Mouse (Mus musculus): ENCODE data around the gene Foxn1.

The Foxn1 gene

GRCm38 (mm10) chr11:78386508-78387043 is at the start of gene Foxn1:
TSS of gene Foxn1 (minus strand) at chr11:78386558.
- DNase-seq (ENCODE audit: low spot score), result no peak

GRCm38 (mm10) chr11:78435776-78436349 is 49.5 kb upstream of the Foxn1 start:
- no peak for DNase-seq (ENCODE audit: low spot score)

DNA sequence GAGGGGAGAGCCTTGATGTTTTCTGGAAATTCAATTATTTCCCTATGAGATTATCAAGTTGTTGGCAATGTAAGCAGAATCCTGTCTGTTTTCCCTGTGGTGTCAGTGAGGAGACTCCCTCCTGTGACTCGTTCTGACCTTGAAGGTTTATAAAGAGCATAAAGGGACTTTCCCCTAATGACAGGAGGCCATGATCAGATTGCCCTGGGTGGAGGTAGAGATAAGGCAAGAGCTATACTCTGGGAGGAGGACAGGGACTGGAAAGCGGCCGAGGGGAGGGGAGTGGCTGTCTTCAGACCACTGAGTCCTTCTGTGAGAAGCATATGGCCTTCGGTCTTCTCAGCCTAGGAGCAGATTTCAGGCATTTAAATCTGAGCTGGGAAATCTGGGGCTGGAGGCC is 47.7 kb upstream of the Foxn1 start:
- DNase-seq (ENCODE audit: low spot score), result no peak

DNA sequence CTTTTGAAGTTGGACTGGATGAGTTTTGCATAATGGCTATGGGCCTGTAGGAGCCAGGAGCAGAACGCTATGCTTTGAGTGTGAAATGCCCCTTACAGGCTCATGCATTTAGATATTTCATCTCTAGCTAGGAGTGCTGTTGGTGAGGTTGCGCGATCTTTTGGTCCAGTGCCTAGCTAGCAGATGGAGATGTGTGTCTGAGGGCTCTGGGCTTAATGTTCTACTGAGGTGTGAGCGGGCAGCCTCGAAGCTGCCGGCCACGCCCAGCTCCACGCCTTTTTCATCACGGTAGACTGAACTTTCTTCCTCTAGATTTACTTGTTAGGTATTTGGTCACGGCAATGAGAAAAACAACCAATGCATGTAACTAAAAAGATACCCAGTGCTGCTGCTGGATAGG is 44.8 kb upstream of the Foxn1 start:
- DNase-seq (ENCODE audit: low spot score), result no peak

- no peak for DNase-seq (ENCODE audit: low spot score)
These were observed 44.0 kb upstream of the Foxn1 start for GRCm38 (mm10) chr11:78430195-78430878.

- no peak for DNase-seq (ENCODE audit: low spot score)
These were observed 42.0 kb upstream of the Foxn1 start for GRCm38 (mm10) chr11:78428309-78428708.

DNA sequence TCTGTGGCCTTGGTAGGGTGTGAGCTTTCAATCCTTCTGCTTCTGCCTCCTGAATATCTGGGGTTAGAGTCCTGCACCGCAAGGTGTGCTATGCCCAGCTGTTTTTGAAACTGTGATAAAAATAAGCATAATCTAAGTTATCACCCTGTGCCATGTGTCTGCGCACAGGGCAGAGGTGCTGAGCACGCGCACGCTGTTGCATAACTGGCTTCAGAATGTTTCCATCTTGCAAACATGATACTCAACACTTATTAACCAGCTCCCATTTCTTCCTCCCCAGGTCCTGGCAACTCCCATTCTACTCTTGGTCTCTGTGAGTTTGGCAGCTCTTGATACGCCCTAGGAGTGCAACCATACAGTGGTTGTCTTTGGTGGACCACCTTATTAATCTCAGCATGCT is 41.3 kb upstream of the Foxn1 start:
- no peak for DNase-seq (ENCODE audit: low spot score)

GRCm38 (mm10) chr11:78425572-78425971 is 39.2 kb upstream of the Foxn1 start:
- no peak for DNase-seq (ENCODE audit: low spot score)

- DNase-seq (ENCODE audit: low spot score), result no peak
These were observed 38.0 kb upstream of the Foxn1 start for GRCm38 (mm10) chr11:78424352-78424751.

GRCm38 (mm10) chr11:78422055-78422819 is 35.9 kb upstream of the Foxn1 start, which contains the start of gene Slc13a2:
TSS of gene Slc13a2 (minus strand) at chr11:78422217.
- no peak for DNase-seq (ENCODE audit: low spot score)

DNA sequence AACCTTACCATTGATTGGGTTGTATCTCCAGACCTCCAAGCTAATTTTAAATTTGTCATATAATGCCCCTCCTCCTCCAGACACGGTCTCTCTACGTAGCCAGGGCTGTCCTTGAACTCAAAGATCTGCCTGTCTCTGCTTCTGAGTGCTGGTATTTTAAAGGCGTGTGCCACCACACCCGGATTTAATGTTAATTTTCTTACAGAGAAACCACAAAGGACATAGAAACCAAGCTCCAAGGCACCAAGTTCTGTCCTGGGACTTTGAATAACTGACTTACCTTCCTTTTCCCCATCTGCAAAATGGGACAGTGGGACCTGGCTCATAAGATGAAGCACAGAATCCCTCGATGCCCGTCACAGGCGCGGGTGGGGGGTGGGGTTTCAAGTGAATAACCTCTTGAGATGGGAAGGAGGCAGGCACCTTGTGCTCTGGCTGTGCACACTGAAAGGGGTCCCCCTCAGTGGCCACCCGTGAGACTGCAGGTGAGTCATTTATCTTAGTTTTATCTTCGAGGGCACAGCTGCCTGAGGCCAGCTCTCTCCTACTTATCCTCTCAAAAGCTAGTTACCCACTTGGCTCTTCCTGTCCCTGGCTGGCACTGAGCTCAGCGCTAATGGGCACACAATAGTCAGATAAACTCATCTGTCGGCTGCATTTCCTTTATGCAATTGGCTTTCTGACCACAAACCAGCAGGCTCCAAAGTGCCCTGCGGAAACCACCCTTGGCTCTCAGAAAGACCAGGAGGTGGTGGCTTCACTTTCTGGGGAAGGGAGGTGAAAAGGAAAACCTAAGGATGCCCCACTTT is 35.0 kb upstream of the Foxn1 start:
- no peak for DNase-seq (ENCODE audit: low spot score)

DNA sequence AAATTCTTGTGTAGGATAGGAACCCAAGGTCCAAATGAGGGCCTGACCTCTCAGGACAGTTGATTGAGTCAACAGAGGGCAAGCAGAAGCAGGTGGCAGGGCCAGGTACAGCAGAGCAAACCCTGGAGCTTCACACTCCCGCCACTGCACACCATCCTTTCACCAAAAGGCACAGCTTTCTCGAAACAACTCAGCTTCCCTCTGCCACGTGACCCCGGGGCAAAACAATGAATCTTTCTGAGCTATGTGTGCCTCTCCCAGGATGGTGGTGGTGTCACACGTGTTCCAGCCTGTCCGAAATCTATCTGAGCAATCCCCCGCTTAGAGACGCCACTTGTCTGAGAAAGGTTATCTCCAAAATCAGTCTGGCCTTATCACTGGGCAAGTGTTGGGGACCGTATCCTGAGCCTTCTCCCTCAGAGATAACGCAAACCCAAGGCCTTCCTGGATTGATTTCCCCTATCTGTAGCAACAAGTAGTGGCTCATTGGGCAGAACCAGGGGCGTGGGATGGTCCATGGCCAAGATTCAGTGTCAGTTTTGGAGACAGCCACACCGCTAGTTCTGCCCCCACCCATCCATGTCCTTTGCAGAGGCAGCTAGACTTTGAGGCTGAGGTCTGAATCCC is 34.0 kb upstream of the Foxn1 start:
- no peak for DNase-seq (ENCODE audit: low spot score)

DNA sequence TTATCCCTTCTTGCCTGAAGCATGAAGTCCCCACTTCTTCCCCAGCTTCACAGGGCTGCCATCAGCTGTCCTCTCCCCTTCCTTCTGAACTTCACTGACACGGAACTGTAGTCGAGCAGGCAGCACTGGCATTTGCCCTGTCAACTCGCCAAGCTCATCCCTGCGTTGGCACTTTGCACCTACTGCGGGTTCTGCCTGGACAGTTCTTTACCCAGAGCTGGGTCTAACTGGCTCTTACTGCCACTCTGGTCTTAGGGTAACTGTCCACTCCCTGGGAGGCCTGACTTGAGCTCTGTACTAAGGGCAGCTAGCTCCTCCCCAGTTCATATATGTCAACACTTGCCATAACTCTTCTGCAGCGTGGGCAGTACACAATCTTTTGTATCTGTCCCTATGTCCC is 30.5 kb upstream of the Foxn1 start:
- no peak for DNase-seq (ENCODE audit: low spot score)

DNA sequence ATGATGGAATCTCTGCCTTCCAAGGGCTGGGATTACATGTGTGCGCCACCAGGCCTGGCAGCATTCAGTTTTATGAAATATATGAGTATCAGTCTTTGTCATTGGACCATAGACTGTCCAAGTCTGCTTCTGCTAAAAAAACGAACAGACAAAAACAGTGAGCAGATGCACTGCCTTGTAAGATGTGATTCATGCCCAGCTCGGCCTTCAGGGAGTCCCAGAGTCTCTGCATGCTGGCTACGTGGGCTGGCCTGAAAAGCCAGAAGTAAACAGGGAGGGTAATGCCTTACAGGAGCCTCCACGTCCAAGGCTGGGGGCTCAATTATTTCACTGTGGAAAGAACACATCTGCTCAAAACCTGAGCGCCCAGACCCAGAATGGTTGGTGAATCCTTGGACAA is 26.5 kb upstream of the Foxn1 start:
- DNase-seq (ENCODE audit: low spot score), result no peak

DNA sequence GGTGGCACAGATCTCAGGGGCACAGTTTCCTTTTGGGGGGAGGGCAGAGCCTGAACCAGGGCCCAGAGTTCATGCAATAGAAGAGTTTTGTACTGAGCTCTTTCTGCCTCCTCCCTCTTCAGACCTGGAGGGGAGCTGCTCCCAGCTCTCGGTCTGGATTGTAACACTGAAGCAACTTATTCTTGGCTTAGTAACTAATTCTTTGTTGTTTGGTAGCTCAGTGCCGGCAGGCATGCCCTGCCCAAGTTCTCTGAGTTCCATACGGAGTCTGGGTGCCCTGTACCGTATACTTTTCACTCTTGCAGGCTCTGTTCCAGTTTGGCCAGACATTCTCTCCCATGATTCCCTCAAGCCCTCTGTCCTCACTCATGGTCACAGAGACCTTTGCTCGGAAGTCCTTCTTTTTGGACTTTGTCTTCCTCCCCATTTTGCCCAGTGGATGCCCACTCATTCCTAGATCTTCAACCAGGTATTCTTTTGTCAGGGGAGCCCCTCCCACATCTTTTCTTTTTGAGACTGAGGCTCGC is 26.0 kb upstream of the Foxn1 start:
- no peak for DNase-seq (ENCODE audit: low spot score)

GRCm38 (mm10) chr11:78411606-78412323 is 25.4 kb upstream of the Foxn1 start:
- DNase-seq (ENCODE audit: low spot score), result no peak

GRCm38 (mm10) chr11:78408256-78409240 is 22.2 kb upstream of the Foxn1 start:
- DNase-seq (ENCODE audit: low spot score), result no peak

- DNase-seq (ENCODE audit: low spot score), result no peak
These were observed 15.7 kb upstream of the Foxn1 start for GRCm38 (mm10) chr11:78402062-78402461.

GRCm38 (mm10) chr11:78401469-78401868 is 15.1 kb upstream of the Foxn1 start:
- DNase-seq (ENCODE audit: low spot score), result no peak

Data from urinary bladder, postnatal 10 days (tissue).